Mouse (Mus musculus) CH12F3 (cell line): ENCODE data around the gene Cmas.

Experiments
- in situ Hi-C: fragments of 300-500 bp; cut with MboI; formaldehyde crosslinking; loops from 2 replicates; pipeline ENCODE4 v1.14.3; 2020; ENCODE audit warnings: low sequenced_read_pairs

The Cmas gene

GRCm38 (mm10) chr6:142823008-142823787 lies 66.7 kb downstream of the Cmas start:
- in situ Hi-C loops: no loop called here
